Mouse (Mus musculus) naive thymus-derived CD4-positive, alpha-beta T cell, adult 2 months (primary cell): ENCODE results near the gene Zbtb33.

Source experiments
- DNase-seq: peaks from one replicate; pipeline ENCODE4 v3.0.0-alpha.2; 2011; ENCODE audit warnings: low read depth

Zbtb33 gene

DNA sequence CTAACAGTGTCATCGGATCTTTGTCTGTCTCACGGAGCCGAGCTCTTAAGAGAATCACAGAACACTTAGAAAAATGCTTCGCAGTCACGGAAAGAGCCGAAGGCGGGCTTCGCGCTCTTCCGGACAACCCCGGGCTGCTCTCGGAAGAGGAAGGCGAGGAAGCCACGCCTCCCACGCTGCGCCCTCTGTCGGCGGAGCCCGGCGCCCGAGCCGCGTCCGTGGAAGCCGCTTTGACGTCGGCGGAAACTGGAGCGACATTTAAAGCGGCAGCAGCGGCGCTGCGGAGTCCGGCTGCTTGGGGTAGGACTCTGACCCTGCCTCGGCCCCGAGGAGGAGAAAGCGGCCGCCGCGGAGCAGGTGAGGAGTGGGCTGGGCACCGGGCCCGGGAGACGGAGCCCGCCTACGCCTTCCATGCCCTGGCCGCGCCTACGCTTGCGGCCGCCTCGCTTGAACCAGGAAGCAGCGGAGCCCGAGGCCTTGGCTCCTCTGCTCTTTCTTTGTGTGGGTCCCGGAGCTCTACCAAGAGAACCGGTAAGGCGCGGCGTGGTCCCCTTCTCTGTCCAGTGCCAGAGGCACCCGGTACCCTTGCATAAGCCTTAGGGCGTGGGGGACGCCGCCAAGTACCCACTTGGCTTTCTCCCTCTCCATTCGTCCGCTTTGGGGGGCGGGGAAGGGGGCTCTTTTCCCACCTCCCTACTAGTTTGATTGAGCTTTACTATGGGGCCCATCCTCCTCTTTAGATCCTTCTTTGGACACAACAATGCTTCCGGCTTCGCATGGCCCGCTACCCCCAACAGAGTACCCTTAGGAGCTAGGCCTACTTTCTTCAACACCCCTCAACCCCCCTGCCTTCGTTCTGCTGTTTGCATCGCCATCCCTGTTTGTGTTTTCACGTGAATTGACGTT, at the start of gene Zbtb33:
TSS of gene Zbtb33 (plus strand) at position 242 of the 906 bp plus-strand sequence.
- peak; percentile 93 for DNase-seq

DNA sequence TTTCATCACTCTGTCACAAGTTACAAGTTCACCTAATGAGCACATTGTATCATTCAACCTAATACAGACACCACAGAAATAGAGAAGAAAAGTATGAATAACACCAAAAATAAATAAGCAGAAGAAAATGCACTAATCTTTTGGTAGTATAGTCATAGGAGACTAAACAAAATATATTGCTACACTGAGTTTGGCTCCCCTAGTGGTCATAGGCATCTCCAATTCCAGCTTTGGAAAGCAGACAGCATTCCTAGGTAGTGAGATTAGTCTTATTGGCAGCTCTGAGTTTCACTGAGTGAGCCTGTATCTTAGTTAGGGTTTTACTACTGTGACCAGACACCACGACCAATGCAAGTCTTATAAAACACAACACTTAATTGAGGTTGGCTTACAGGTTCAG, 30.5 kb upstream of the Zbtb33 start:
- DNase-seq, result no peak

DNA sequence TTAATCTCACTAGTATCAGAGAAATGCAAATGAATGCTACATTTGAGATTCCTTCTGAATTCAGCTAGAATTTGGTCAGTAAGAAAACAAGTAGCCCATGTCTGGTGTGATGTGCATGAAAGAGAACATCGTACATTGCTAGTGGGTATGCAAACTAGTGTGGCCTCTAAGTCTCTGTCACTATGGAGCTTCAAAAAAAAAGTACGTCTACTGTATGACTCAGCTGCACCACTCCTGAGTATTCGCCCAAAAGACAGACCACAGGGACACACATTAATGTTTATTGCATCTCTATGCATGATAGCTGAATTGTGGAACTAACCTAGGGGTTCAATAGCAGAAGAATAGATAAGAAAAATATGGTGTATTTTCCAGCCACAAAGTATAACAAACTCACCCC, 24.3 kb upstream of the Zbtb33 start:
- no peak for DNase-seq

DNA sequence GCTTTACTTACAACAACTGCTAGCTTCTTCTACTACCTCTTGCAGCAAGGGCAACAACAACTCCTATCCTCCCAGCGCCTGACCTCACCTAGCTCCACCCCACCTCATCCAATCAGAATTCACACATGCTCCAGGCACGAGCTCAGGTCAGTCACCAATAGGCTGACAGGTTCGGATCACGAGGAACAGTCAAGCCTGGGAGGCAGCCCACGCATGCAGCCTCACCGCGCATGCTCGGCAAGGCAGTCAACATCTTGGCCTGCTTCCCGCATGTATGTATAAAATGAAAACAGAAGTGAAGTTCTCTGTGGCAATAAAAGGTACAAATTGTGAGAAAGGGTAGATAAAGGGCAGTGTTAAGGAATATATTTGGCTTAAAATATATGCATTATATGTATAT, 23.5 kb upstream of the Zbtb33 start:
- no peak for DNase-seq

DNA sequence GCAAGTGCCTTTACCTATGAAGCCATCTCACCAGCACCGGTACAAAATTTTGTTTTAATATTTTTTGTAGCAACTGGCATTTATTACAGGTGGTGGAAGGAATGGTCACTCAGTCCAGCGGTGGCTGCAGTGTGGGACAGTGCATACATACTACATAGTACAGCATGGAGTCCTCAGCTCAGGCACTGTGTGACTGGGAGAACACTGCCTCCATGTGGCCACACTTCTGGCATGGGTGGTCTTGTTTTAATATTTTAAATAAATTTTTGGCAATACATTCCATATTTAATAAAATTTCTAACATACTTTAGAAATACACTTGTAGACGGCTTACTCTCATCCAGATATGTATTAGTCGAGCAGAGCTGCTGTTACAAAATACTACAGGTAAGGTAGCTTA, 23.0 kb upstream of the Zbtb33 start:
- DNase-seq, result no peak

DNA sequence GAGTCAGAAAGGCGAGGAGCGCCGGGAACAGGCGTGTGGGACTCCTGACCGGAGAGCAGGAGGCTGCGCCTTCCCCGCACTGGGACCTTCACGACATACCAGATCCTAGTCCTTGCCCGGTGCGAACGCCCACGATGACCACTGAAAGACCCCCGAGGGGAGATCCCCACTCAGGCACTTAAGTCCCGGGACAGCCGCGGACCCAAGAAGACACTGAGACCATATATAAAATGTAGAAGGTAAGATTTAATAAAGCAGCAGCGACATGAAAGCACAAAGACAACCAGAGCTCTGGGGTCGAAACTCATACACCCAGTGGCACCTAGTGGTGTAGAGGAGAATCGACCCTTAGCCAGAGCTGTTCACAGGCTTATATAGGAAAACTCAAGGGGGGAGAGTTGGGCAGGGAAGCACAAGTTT, 9.7 kb upstream of the Zbtb33 start:
- DNase-seq, result peak; percentile 44

DNA sequence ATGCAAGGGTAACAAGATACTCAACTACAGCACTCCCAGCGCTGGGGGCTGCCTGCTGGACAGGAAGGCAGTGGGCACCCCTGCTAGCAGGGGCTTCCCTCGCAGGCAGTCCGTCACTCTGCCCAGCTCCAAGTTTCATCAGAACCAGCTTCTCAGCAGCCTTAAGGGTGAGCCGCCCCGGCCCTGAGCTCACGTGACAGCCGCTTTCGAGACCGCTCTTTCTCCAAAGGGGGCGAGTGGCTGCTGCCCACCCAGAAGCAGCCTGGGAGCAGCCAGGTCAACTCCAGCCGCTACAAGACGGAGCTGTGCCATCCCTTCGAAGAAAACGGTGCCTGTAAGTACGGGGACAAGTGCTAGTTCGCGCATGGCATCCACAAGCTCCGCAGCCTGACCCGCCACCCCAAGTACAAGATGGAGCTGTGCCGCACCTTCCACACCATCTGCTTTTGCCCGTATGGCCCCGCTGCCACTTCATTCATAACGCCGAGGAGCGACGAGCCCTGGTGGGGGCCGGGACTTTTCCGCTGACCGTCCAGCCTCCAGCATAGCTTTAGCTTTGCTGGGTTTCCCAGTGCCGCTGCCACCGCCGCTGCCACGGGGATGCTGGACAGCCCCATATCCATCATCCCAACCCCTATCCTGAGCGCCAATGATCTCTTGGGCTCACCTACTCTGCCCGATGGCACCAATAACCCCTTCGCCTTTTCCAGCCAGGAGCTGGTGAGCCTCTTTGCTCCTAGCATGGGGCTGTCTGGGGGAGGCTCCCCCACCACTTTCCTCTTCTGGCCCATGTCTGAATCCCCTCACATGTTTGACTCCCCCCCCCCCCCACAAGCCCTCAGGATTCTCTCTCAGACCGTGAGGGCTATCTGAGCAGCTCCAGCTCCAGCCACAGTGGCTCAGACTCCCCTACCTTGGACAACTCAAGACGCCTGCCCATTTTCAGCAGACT, 8.7 kb upstream of the Zbtb33 start:
- DNase-seq, result peak; percentile 49

DNA sequence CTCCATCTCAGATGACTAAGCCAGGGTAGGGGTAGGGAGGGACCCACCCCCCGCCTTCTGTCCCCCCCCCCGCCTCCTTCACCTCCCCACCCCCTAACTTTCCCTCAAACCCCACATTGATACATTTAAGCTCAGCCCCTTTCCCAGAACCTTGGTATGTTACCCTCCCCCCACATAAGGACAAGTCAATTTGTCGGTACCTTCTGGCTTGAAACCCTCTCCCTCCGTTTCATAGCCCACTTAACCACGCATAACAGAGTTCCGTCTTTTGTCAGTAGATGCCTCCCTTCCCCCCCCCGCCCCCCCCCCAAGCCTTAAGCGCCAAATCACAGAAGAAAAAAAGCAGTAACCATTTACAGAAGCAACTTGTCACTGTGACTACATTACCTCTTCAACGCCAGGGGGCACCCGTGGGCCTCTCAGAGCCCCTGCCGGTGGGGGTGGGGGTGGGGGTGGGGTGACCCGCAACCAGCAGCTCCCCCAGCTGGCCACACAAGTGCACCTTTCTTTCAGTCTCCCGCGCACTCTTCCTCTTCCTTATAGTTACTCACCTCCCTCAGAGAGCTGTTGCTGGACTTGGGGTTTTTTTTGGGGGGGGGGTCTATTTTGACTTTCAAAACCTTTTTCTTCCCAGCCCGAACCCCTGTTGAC, 7.9 kb upstream of the Zbtb33 start:
- peak; percentile 82 for DNase-seq

DNA sequence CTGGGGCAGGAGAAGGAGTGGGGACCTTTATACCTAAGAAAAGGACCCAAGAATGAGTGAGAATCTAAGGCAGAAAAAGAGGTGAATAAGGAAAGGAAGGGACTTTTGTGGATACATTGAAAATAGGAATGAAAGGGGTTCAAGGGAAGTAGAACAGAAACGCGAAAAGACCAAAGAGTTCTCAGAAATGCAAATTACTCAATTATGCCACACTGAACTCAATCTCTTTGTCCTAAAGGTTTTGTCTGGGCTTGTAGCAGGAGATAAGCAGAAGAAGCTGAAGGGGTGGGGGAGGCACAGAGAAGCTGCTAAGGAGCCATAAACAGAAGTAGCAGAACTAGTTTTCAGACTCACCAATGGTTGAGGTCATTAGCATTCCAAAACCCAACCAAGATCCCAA, 4.1 kb upstream of the Zbtb33 start:
- DNase-seq, result no peak

DNA sequence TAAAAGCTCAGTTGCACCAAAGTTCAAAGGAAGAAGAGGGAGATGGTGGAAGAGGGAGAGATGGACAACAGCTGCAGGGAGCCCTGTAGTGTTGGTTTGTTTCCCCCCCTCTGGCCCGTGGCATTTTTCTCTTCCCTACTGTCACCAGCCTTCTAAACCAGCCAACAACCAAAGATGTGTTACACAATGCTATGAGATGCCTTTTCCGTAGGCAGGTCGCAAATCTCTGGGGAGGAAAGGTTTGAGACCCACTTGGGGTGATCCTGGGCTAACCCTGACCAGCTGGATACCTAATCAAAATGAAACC, 818 bp downstream of the Zbtb33 start:
- no peak for DNase-seq

DNA sequence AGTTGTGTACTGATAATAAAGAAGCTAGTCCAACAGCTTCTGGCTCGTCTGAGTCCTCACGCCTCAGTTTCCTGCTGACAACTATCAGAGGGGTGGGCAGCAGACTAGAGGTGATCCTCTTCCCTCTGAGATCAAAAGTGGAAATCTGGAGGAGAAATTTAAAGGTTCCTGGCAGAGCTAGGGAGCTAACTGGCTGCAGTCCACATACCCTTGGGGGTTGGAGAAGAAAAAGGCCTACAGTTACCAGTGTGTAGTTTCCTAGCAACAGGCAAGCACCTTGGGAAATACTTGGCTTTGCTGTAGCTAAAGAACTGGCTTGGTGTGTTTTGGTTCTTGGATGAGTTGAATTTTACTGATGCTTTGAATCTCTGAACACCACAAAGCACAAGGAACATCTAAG, 12.2 kb downstream of the Zbtb33 start:
- DNase-seq, result no peak

DNA sequence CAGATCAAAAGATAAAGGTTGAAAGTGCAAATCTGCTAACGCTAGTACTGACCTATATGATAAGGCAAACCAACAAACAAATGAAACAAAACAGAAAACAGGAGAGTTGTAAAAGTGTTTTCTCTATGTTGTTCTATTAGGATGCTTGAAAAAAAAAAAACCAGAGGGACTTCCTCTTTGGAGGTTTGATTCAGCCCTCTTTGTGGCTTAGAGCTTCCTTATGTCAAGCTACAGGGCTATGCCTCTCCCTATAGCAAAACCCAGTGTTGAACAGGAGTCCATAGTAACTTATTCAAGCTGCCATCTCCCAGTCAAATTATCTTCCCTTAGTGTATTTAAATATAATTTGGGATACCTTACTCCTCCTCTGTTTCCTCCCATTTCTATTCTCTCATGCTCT, 17.8 kb downstream of the Zbtb33 start:
- DNase-seq, result no peak

DNA sequence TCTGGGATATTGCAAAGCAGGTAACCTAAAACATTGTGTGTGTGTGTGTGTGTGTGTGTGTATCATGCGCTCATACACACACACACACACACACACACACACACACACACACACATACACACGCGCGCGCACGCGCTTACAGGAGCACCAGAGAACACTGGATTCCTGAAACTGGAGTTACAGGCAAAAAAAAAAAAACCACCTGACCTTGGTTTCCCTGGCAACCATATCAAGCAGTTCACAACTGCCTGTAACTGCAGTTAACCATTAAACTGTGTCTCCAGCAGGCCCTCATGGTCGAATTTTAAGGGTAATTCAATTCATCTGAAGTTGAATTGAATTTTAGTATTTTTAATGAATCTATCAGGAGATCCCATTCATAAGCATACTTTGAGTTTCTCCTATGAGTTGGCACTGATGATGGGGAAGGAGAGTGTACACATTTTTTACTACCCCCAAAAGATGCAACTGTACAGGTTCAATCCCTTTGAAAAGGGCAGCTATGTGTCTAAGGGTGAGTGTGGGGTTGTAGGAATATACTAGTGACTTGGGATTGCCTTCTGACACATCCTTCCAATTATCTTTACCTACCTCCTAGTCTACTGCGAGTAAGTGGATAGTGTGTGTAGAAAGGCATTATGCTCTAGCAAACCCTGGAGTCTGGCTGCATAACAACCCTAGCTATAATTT, 27.5 kb downstream of the Zbtb33 start:
- no peak for DNase-seq

DNA sequence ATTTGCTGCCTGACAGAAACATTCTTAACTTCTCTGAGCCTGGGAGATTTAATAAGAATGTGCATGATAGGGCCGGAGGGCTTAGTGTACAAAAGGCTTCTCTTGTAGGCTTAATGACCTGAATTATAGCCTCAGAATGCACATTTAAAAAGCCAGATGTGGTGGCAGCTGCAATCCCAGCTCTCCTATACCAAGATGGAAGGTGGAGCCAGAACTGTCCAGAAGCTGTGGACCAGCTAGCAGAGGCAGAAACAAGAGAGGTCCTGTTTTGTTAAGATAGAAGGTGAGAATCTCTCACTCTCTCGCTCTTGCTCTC, 28.0 kb downstream of the Zbtb33 start:
- DNase-seq, result no peak

DNA sequence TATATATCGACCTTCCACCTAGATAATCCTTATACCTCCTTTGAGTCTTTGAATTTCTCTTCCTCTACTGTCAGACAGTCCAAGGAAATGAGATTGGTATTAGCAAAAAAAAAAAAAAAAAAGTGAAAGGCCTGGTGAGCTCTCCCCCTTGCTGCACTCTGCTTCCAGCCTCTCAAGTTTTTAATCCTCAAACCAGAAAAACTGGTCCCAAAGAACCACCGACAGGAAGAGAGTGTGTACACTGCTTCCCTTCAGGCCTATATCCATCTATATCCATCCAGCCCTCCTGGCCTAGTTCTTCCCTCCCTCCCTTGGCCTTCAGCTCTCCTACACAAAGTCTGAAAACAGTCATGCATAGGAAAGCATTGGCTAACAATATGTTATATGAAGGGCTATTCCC, 33.2 kb downstream of the Zbtb33 start:
- no peak for DNase-seq

DNA sequence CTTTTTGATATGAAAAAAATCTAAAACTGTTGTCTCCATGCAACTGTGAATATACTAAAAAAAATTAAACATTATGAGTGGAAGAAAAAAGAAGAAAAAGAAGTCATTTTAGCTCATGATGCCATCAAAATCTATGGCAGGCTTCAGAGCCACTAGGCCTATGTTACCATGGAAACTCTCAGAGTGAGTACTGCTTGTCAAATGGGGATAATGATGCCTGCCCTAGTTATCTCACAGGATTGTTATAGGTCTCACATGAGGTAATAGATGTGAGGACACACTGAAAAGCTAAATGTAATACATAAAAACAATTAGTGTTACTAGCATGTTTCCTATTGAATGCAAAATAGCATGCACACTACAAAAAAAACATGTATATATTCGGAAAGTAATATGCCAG, 40.3 kb downstream of the Zbtb33 start:
- no peak for DNase-seq

DNA sequence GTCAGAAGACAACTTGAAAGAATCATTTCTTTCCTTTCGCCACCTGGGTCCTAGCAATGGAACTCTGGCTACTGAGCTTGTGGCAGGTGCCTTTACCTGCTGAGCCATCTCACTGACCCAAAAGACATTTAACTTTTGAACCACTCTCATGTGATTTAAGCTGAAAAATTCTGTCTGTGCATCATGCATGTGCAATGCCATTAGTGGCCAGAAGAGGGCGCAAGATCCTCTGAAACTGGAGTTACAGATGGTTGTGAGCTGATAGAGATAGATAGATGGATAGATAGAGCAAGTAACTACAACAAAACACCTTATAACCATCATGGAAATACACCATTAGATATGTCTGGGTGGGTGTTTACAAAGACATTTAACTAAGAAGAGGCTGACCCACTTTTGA, 48.1 kb downstream of the Zbtb33 start:
- DNase-seq, result peak; percentile 42
